Mouse (Mus musculus) cortical plate, adult 2 months (tissue): ENCODE data around the gene Snrpe.

Source experiments
- CTCF ChIP-seq: fragments of 200-500 bp; IDR thresholded peaks from 2 replicates; pipeline ENCODE4 v1.5.1; 2011; ENCODE audit warnings: mild to moderate bottlenecking, control low read depth, low read length; ENCODE audit not compliant: insufficient read depth; ENCODE audit errors: extremely low read depth
- POLR2A ChIP-seq: fragments of 200-500 bp; IDR thresholded peaks from 2 replicates; pipeline ENCODE4 v1.6.1; 2011; ENCODE audit warnings: mild to moderate bottlenecking, low read length, control low read depth; ENCODE audit not compliant: insufficient read depth; ENCODE audit errors: extremely low read depth

GRCm38 (mm10) chr1:133571293-133571692 lies 38.8 kb downstream of the Snrpe start:
- TF ChIP-seq CTCF (no peak), POLR2A (no peak)
